Mouse (Mus musculus) thymus, adult 2 months (tissue): Measurements from ENCODE around the gene Wdr74. TPM values are rescaled to one million over a fixed set of nuclear protein-coding genes. Genes with fewer than 3 reads are reported as not detected.

Experiments used
- DNase-seq: peaks from one replicate; pipeline ENCODE4 v3.0.0; 2021
- H3K27ac ChIP-seq: fragments of 200-500 bp; 2 replicates; pipeline ENCODE4 v1.5.1; 2012; ENCODE audit warnings: low read length, control low read depth; ENCODE audit not compliant: control insufficient read depth, insufficient read depth
- H3K27me3 ChIP-seq: fragments of 200-500 bp; 2 replicates; pipeline ENCODE4 v1.6.1; 2012; ENCODE audit warnings: mild to moderate bottlenecking, low read length, moderate library complexity, mixed read lengths; ENCODE audit not compliant: control insufficient read depth, insufficient read depth
- H3K36me3 ChIP-seq: fragments of 200-500 bp; 2 replicates; pipeline ENCODE4 v1.6.1; 2012; ENCODE audit warnings: mild to moderate bottlenecking, low read length, moderate library complexity; ENCODE audit not compliant: control insufficient read depth, insufficient read depth
- H3K4me1 ChIP-seq: fragments of 200-500 bp; replicated peaks from 2 replicates; pipeline ENCODE4 v1.6.1; 2012; ENCODE audit warnings: low read length; ENCODE audit not compliant: control insufficient read depth, insufficient read depth
- H3K4me3 ChIP-seq: fragments of 200-500 bp; 2 replicates; pipeline ENCODE4 v1.5.1; 2012; ENCODE audit warnings: mild to moderate bottlenecking, low read length, control low read depth, moderate library complexity; ENCODE audit not compliant: control insufficient read depth, insufficient read depth
- CTCF ChIP-seq: fragments of 200-500 bp; IDR thresholded peaks from 2 replicates; pipeline ENCODE4 v1.5.1; 2012; ENCODE audit warnings: mild to moderate bottlenecking, control low read depth, low read length, moderate library complexity, borderline replicate concordance; ENCODE audit not compliant: control insufficient read depth, poor library complexity, insufficient read depth; ENCODE audit errors: extremely low read depth
- POLR2A ChIP-seq: fragments of 200-500 bp; IDR thresholded peaks from 2 replicates; pipeline ENCODE4 v1.6.1; 2012; ENCODE audit warnings: mild to moderate bottlenecking, low read length, control low read depth, moderate library complexity; ENCODE audit not compliant: control insufficient read depth, poor library complexity, insufficient read depth; ENCODE audit errors: extremely low read depth
- WGBS: fragments of 180-500 bp; shearing (Covaris S2); methylation state at CpG from one replicate; pipeline ENCODE4 v1.1.7; 2018; 5-methylcytosine and 5-hydroxymethylcytosine counted together
- polyA plus RNA-seq: library from polyadenylated mRNA; depleted of rRNA; stranded (reverse); fragments of >200 nt; gene quantifications from 2 replicates; pipeline ENCODE4 v1.2.3, GENCODE M21; 2012

Wdr74 gene
- polyA plus RNA-seq, 1 experiment, result 54.7 TPM

- Histone ChIP-seq H3K4me1 (0 out of 2 replicates have a peak, but pooled peaks cover 1% of the 10 kb centered on the region), H3K27ac (no peak overlapping the region), H3K27me3 (no peaks in the 10 kb centered on the region), H3K4me3 (no peak overlapping the region), H3K36me3 (peaks cover 29% of the 10 kb centered on the region)
- no peak for TF ChIP-seq CTCF
- TF ChIP-seq POLR2A, result no peak
- DNase-seq, result no peak
- WGBS, result 97% methylated on average over 6 of the region's 6 CpGs
Measured at GRCm38 (mm10) chr19:8705026-8705708, 30.5 kb upstream of the Wdr74 start.

GRCm38 (mm10) chr19:8706132-8706667, 29.4 kb upstream of the Wdr74 start:
- H3K4me1 ChIP-seq, result 0 out of 2 replicates have a peak, but pooled peaks cover 2% of the 10 kb centered on the region
- 85% methylated on average over 7 of the region's 7 CpGs for WGBS
- TF ChIP-seq POLR2A (no peak), CTCF (no peak)

GRCm38 (mm10) chr19:8706930-8707329, 28.7 kb upstream of the Wdr74 start:
- Histone ChIP-seq H3K4me3 (no peak overlapping the region), H3K27ac (no peak overlapping the region), H3K36me3 (peaks cover 35% of the 10 kb centered on the region), H3K4me1 (peaks cover 6% of the 10 kb centered on the region), H3K27me3 (no peaks in the 10 kb centered on the region)
- DNase-seq, result no peak
- TF ChIP-seq CTCF (no peak), POLR2A (no peak)
- 98% methylated on average over 7 of the region's 7 CpGs for WGBS

More at GRCm38 (mm10) chr19:8706132-8706667, 29.4 kb upstream of the Wdr74 start:
- H3K27me3 ChIP-seq, result no peaks in the 10 kb centered on the region
- H3K27ac ChIP-seq, result no peak overlapping the region
- no peak overlapping the region for H3K4me3 ChIP-seq
- no peak for DNase-seq
- H3K36me3 ChIP-seq, result peaks cover 35% of the 10 kb centered on the region

GRCm38 (mm10) chr19:8708954-8709353, 26.7 kb upstream of the Wdr74 start:
- Histone ChIP-seq H3K27me3 (no peaks in the 10 kb centered on the region), H3K4me3 (no peak overlapping the region), H3K36me3 (peaks cover 35% of the 10 kb centered on the region), H3K27ac (no peak overlapping the region), H3K4me1 (peaks cover 12% of the 10 kb centered on the region)
- WGBS, result 95% methylated on average over 8 of the region's 8 CpGs
- TF ChIP-seq POLR2A (no peak), CTCF (no peak)
- no peak for DNase-seq

GRCm38 (mm10) chr19:8710057-8710456, 25.6 kb upstream of the Wdr74 start:
- TF ChIP-seq CTCF (no peak), POLR2A (no peak)
- peaks cover 13% of the 10 kb centered on the region for H3K4me1 ChIP-seq
- peaks cover 35% of the 10 kb centered on the region for H3K36me3 ChIP-seq
- 97% methylated on average over 2 of the region's 2 CpGs for WGBS
- no peak overlapping the region for H3K27ac ChIP-seq
- no peaks in the 10 kb centered on the region for H3K27me3 ChIP-seq
- DNase-seq, result no peak
- H3K4me3 ChIP-seq, result no peak overlapping the region

- peak overlapping the region; percentile 25 for H3K4me3 ChIP-seq
- no peak for DNase-seq
- TF ChIP-seq CTCF (no peak), POLR2A (no peak)
- peaks cover 35% of the 10 kb centered on the region for H3K36me3 ChIP-seq
- no peaks in the 10 kb centered on the region for H3K27me3 ChIP-seq
- WGBS, result 13% methylated on average over 4 of the region's 4 CpGs
- peaks cover 13% of the 10 kb centered on the region for H3K4me1 ChIP-seq
- H3K27ac ChIP-seq, result peak overlapping the region; percentile 98
Measured at GRCm38 (mm10) chr19:8711506-8711905, 24.1 kb upstream of the Wdr74 start.
